Mouse (Mus musculus): ENCODE data around the gene Tesk1. TPM values are rescaled to one million over a fixed set of nuclear protein-coding genes. Genes with fewer than 3 reads are reported as not detected.

Tesk1 gene
- total RNA-seq, 1 experiment from 2014 or later, result 51.3 TPM

DNA sequence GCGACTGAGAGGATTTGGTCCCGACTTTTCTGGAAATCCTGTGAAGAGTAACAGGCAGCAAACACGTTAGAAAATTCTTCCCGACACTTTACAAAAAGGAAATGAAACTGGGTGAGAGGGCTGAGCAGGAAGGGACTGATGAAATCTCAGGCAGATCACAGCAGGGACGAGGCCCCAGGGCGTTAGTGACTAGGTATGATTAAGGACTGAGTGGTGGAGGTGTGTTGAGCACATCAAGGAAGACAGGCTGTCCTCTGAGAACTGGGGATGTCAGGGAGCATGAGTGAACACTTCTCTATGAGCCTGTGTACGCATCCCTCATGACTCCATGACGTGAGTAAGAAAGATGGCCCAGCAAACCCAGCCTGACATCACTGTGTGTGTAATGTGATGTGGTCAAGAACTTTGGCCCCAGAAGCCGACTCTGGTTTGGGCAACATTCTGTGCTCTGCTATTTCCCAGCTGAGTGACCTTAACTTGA lies 21.9 kb upstream of the Tesk1 start:
- no peak for DNase-seq

DNA sequence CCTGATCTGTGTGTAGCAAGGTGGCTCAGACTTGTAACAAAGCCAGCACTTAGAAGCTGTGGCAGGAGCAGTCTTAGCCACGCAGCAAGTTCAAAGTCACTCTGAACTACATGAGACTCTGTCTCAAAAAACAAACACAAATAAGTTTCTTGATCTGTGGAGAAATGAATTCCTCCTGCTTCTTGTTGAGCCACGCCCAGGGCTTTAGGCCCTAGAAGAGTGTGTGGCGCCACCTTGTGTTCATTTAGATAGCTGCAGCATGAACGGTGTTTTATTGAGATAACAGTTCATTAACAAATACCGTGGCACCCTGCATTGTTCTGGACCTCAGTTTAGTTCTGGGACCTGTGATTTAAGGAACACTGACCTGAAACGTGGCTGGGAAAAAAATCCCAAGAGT lies 21.4 kb upstream of the Tesk1 start:
- peak; percentile 74 for DNase-seq

GRCm38 (mm10) chr4:43421632-43422240 lies 20.0 kb upstream of the Tesk1 start:
- no peak for DNase-seq

DNA sequence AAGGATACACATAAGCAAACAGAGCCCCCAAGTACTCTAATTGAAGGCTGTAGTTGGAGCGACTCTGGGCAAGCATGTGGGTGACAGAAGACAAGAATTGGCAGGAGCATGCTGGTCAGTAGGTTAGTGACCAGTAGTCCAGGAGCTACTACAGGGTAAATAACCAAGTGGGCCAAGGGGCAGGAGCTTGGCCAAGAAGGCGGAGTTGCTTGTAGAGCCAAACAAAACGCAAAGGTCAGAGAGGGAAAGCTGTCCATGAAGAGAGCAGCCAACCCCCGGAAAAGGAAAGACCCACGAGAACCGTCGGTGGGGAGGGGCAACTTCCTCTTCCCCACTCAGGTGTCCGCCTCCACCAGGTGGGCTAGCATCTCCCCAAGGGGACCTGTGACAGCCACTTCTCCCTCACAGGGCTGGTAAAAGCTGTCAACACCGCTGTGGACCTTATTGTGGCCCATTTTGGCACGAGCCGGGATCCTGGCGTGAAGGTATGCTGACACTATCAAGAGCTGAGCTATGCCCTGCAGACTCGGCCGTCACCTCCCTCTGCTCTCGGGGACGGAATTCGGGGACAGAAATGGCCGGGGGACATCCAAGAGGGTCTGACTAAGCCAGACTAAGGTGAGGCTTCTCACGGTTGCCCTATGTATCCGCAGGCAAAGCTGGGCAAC lies 18.3 kb upstream of the Tesk1 start:
- DNase-seq, result no peak

- no peak for DNase-seq
These were observed 17.7 kb upstream of the Tesk1 start for GRCm38 (mm10) chr4:43424072-43424471.

- DNase-seq, result no peak
These were observed 16.5 kb upstream of the Tesk1 start for GRCm38 (mm10) chr4:43425197-43425596.

- no peak for DNase-seq
These were observed 15.9 kb upstream of the Tesk1 start for GRCm38 (mm10) chr4:43425648-43426380.

- DNase-seq, result no peak
These were observed 15.3 kb upstream of the Tesk1 start for GRCm38 (mm10) chr4:43426487-43426886.

- DNase-seq, result no peak
These were observed 14.1 kb upstream of the Tesk1 start for GRCm38 (mm10) chr4:43427501-43428179.

DNA sequence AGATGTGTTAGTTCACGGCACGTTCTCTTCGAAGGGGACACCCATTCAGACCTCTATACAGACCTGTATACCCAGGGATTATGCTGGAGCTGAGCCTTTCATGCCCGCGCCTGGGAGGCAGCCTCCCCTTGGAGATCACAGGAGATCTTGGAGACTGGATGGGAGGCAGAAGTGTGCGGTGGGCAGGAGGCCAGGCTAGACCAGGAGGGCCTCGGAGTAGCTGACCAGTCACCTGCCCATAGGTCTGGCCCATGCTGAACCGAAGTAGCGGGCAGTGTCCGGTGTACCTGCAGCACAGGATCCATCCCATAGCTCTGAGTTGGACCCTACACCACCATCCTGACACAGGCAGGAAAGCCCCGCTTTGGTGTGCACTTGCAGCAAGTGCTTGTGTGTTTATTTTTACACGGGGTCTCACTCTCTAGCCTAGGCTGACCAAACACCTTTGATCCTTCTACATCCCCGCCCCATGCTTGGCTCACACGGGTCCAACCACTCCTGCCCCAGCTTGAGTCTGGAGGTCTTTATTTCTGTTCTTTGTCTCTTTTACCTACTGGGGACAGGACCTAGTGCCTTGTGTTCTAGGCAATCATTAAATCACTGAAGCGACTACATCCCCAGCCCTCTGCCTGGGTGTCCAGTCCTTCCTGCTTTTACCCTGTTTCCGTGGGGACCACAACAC lies 13.4 kb upstream of the Tesk1 start:
- no peak for DNase-seq

DNA sequence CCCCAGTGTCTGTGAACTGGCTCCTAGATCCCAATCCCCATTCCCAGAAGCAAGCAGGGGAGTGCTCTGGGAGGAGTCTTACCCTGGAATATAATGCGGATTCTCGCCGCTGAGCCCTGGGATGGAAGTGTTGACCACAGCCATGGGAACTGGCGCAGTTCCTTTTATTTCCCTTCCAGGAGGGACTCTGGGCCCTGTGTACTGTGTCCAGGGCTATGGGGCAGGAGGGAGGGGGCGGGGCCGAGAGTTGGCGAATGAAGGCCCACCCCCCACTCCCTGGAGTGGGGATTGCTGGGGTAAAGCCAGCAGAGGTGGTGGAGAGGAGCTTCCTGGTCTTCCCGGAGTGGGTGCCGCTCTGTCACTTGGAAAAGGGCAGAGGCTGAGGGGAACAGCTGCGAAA lies 12.8 kb upstream of the Tesk1 start, which contains the start of gene Fam166b:
TSS of gene Fam166b (minus strand) at position 189 of the 400 bp plus-strand sequence.
- DNase-seq, result no peak

- DNase-seq, result peak; percentile 81
These were observed 10.0 kb upstream of the Tesk1 start for GRCm38 (mm10) chr4:43431690-43432089.

DNA sequence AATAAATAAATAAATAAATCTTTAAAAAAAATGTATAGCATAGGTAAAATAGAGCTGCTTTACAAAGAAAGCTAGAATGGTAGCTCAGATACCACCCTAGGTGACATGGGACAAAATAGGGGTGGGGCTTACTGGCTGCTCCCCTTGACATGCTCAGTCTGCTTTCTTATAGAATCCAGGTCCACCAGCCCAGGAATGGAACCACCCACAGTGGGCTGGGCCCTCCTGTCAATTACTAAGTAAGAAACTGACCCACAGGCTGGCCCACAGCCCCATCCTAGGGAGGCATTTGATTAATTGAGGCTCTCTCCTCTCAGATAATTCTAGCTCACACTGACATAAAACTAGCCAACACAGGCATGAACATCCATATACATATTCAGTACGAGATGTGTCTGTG lies 8.9 kb upstream of the Tesk1 start:
- DNase-seq, result no peak

GRCm38 (mm10) chr4:43442044-43442443 lies 305 bp downstream of the Tesk1 start:
- DNase-seq, result peak; percentile 99

DNA sequence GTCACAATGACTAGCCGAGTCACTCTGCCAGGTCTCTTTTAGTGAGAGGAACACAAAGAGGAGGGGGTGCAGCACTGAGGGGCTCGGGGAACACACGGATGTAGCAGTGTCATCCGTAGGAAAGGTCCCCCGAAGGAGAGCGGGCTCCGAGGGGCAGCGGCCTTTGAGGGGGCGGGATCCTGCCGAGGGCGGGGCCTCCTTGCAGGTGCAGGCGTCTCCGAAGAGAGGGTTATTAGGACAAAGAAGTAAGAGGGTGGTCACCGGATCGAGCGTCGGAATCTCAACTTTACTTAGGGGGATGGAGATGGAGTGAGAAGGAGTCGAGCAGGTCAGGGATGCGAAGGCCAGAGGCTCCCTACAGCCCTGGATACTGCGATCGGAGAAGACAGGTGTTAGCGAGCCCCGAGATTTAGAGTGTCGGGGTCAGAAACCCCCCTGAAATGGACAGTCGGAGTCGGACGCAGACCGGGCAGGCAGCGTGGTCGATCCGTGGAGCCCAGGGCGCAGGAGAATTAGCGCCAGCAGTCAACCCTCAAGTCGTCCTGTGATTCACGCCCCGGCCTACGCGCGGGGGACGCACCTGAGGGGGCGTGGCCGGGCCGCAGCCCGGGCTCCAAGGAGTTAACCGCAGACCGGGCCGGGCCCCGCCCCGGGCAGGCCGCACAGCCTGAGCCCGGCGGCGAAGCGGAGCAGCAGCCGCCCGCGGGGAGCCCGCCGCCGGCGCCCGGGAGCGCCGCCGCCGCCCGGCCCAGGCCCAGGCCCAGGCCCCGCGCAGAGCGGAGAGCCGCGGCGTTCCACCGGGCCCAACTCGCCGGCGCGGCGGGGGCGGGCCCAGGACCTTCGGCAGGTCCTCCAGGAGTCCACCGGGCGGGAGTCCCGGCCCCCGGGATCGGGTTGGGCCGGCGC lies 970 bp downstream of the Tesk1 start:
- peak; percentile 78 for DNase-seq

DNA sequence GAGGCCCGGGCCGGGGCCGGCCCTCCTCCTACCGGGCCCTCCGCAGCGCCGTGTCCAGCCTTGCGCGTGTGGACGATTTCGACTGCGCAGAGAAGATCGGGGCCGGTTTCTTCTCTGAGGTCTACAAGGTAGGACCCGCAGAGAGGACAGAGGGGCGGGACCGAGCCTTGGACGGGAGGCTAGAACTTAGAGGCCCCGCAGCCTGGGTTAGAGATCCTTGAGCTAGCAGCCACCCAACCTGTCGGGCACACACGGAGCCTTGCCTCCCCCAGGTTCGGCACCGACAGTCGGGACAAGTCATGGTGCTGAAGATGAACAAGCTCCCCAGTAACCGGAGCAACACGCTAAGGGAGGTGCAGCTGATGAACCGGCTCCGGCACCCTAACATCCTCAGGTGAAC lies 1.8 kb downstream of the Tesk1 start:
- DNase-seq, result no peak

GRCm38 (mm10) chr4:43447251-43447650 lies 5.5 kb downstream of the Tesk1 start:
- DNase-seq, result peak; percentile 70

- DNase-seq, result peak; percentile 63
These were observed 6.8 kb downstream of the Tesk1 start for GRCm38 (mm10) chr4:43448554-43448953.

DNA sequence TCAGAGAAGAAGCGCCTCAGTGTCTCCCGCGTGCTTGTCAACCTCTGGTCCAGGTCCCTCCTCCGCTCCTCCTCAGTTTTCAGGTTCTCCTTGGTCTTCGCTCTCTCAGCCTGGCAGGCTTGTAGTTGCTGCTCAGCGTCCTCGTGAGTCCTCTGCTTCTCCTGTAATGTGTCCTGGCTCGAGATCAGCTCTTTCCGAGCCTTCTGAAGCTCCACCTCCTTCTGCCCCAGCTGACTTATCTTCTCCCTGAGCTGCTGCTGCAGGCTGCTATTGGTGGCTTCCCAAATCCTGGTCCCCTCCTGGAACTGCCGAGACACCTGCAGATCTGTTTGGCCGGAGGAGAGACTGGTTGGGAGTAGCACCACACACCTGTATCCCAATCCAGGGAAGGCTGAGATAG lies 10.6 kb downstream of the Tesk1 start:
- DNase-seq, result no peak

GRCm38 (mm10) chr4:43453413-43453812 lies 11.7 kb downstream of the Tesk1 start:
- DNase-seq, result no peak

Data from adrenal gland, postnatal 25 days (tissue).